ENCODE assay signal across 8 mouse cellular contexts in genomic region chr3:75557292-75557691, GRCm38 (mm10). TPM values are rescaled to one million over a fixed set of nuclear protein-coding genes. Genes with fewer than 3 reads are reported as not detected.
A peak's percentile ranks its signal among the peaks of the same experiment; 100 is the strongest.
DNase-seq lines count a peak whose midpoint lies in the region; ATAC-seq and TF ChIP-seq lines count a peak whose summit lies in the region.

TSS of gene Serpini1 (plus strand) at chr3:75557547.

- peak; percentile 96 for DNase-seq in midbrain, postnatal 0 days (ENCODE audit: low spot score)

- no peaks in the 10 kb centered on the region for H3K36me3 ChIP-seq in C2C12 (ENCODE audit: control insufficient read depth, insufficient read depth)
- no peaks in the 10 kb centered on the region for H3K36me3 ChIP-seq in heart, embryonic 11.5 days (ENCODE audit: control insufficient read depth, insufficient read depth, low read length)
- no peaks in the 10 kb centered on the region for H3K36me3 ChIP-seq in kidney, embryonic 15.5 days
- no peaks in the 10 kb centered on the region for H3K36me3 ChIP-seq in limb, embryonic 15.5 days
- no peaks in the 10 kb centered on the region for H3K36me3 ChIP-seq in midbrain, postnatal 0 days (ENCODE audit: insufficient read depth, low read length)
- no peaks in the 10 kb centered on the region for H3K36me3 ChIP-seq in stomach, embryonic 15.5 days

- no peaks in the 10 kb centered on the region for H3K9me3 ChIP-seq in heart, embryonic 11.5 days (replicated peaks; ENCODE audit: control insufficient read depth, low read length)
- no peaks in the 10 kb centered on the region for H3K9me3 ChIP-seq in kidney, embryonic 15.5 days (replicated peaks)
- H3K9me3 ChIP-seq in limb, embryonic 15.5 days, result no peaks in the 10 kb centered on the region
- H3K9me3 ChIP-seq in midbrain, postnatal 0 days (ENCODE audit: low read length), result no peaks in the 10 kb centered on the region
- no peaks in the 10 kb centered on the region for H3K9me3 ChIP-seq in stomach, embryonic 15.5 days

- H3K4me2 ChIP-seq in heart, embryonic 11.5 days, result peak within 1 kb of the TSS; percentile 85
- H3K4me2 ChIP-seq in kidney, embryonic 15.5 days, result peak within 1 kb of the TSS; percentile 66
- H3K4me2 ChIP-seq in limb, embryonic 15.5 days, result peak within 1 kb of the TSS; percentile 63
- peak within 1 kb of the TSS; percentile 70 for H3K4me2 ChIP-seq in midbrain, postnatal 0 days (ENCODE audit: low read depth, low read length, poor library complexity, severe bottlenecking)
- H3K4me2 ChIP-seq in stomach, embryonic 15.5 days, result peak within 1 kb of the TSS; percentile 76

- peak within 1 kb of the TSS; percentile 80 for H3ac ChIP-seq in C2C12 (ENCODE audit: control insufficient read depth, insufficient read length, low read depth)

- H3K9ac ChIP-seq in heart, embryonic 11.5 days (ENCODE audit: low read depth, low read length), result peak within 1 kb of the TSS; percentile 96
- peak within 1 kb of the TSS; percentile 83 for H3K9ac ChIP-seq in kidney, embryonic 15.5 days
- H3K9ac ChIP-seq in limb, embryonic 15.5 days, result peak within 1 kb of the TSS; percentile 91
- peak within 1 kb of the TSS; percentile 91 for H3K9ac ChIP-seq in midbrain, postnatal 0 days (replicated peaks; ENCODE audit: low read length, poor library complexity, severe bottlenecking)
- peak within 1 kb of the TSS; percentile 89 for H3K9ac ChIP-seq in stomach, embryonic 15.5 days

- WGBS in heart, embryonic 11.5 days (ENCODE audit: insufficient replicate concordance), result under 1% methylated on average over 19 of the region's 19 CpGs
- under 1% methylated on average over 19 of the region's 19 CpGs for WGBS in kidney, embryonic 15.5 days
- under 1% methylated on average over 19 of the region's 19 CpGs for WGBS in limb, embryonic 15.5 days
- 0% methylated on average over 19 of the region's 19 CpGs for WGBS in midbrain, postnatal 0 days
- WGBS in stomach, embryonic 15.5 days, result 0% methylated on average over 19 of the region's 19 CpGs

- peaks cover 4% of the 10 kb centered on the region; the same call in 1 of the 2 replicates for H3K4me1 ChIP-seq in bone marrow macrophage, adult 2 months (ENCODE audit: control insufficient read depth, insufficient read depth, low read length)
- 0 out of 2 replicates have a peak, but pooled peaks cover 3% of the 10 kb centered on the region for H3K4me1 ChIP-seq in heart, embryonic 11.5 days (ENCODE audit: control insufficient read depth, insufficient read depth, low read length)
- H3K4me1 ChIP-seq in kidney, embryonic 15.5 days, result peaks cover 10% of the 10 kb centered on the region; the same call in 1 of the 2 replicates
- H3K4me1 ChIP-seq in limb, embryonic 15.5 days, result peaks cover 4% of the 10 kb centered on the region; the same call in 1 of the 2 replicates
- peaks cover 5% of the 10 kb centered on the region; the same call in 1 of the 2 replicates for H3K4me1 ChIP-seq in midbrain, postnatal 0 days (ENCODE audit: insufficient read depth, low read length)
- 0 out of 2 replicates have a peak, but pooled peaks cover 7% of the 10 kb centered on the region for H3K4me1 ChIP-seq in stomach, embryonic 15.5 days

- peaks cover 43% of the 10 kb centered on the region for H3K79me2 ChIP-seq in C2C12 (ENCODE audit: control insufficient read depth, insufficient read depth)

- TF ChIP-seq CTCF in C2C12 (IDR thresholded peaks at IDR 0.05; ENCODE audit: control insufficient read depth, insufficient read depth, insufficient read length), result no peak
- no peak for TF ChIP-seq CTCF in bone marrow macrophage, adult 2 months (IDR thresholded peaks at IDR 0.05; ENCODE audit: low read depth, low read length)
- no peak for TF ChIP-seq CTCF in midbrain, postnatal 0 days (IDR thresholded peaks at IDR 0.05)

- peak within 1 kb of the TSS; percentile 51 for H3K27ac ChIP-seq in bone marrow macrophage, adult 2 months (ENCODE audit: insufficient read depth, low read depth, low read length)
- peak within 1 kb of the TSS; percentile 82 for H3K27ac ChIP-seq in heart, embryonic 11.5 days (ENCODE audit: low read depth, low read length)
- H3K27ac ChIP-seq in kidney, embryonic 15.5 days, result peak within 1 kb of the TSS; percentile 82
- peak within 1 kb of the TSS; percentile 86 for H3K27ac ChIP-seq in limb, embryonic 15.5 days
- H3K27ac ChIP-seq in midbrain, postnatal 0 days (ENCODE audit: low read depth, low read length), result peak within 1 kb of the TSS; percentile 79
- peak within 1 kb of the TSS; percentile 82 for H3K27ac ChIP-seq in stomach, embryonic 15.5 days

- no peak for TF ChIP-seq POLR2A in bone marrow macrophage, adult 2 months (IDR thresholded peaks at IDR 0.05; ENCODE audit: borderline replicate concordance, low read depth, low read length)

- no peaks in the 10 kb centered on the region for H3K27me3 ChIP-seq in C2C12 (ENCODE audit: control insufficient read depth, insufficient read depth, insufficient read length)
- H3K27me3 ChIP-seq in heart, embryonic 11.5 days (ENCODE audit: control insufficient read depth, insufficient read depth, low read length), result no peaks in the 10 kb centered on the region
- no peaks in the 10 kb centered on the region for H3K27me3 ChIP-seq in kidney, embryonic 15.5 days
- H3K27me3 ChIP-seq in limb, embryonic 15.5 days, result no peaks in the 10 kb centered on the region
- H3K27me3 ChIP-seq in midbrain, postnatal 0 days (ENCODE audit: insufficient read depth, low read length), result no peaks in the 10 kb centered on the region
- H3K27me3 ChIP-seq in stomach, embryonic 15.5 days (replicated peaks), result no peaks in the 10 kb centered on the region

- peak; percentile 87 for ATAC-seq in erythroblast, adult 5-6 weeks (replicated peaks; ENCODE audit: low FRiP score, poor library complexity, severe bottlenecking)
- peak; percentile 92 for ATAC-seq in heart, embryonic 11.5 days (replicated peaks; ENCODE audit: insufficient number of reproducible peaks, low FRiP score, low TSS enrichment)
- ATAC-seq in kidney, embryonic 15.5 days (replicated peaks; ENCODE audit: low FRiP score), result peak; percentile 96
- ATAC-seq in limb, embryonic 15.5 days (ENCODE audit: insufficient number of reproducible peaks, low FRiP score, low TSS enrichment, low read depth), result peak; percentile 92
- ATAC-seq in midbrain, postnatal 0 days (ENCODE audit: low FRiP score), result peak; percentile 95
- peak; percentile 93 for ATAC-seq in stomach, embryonic 15.5 days (ENCODE audit: insufficient read depth, low FRiP score, low read depth)

- H3K79me3 ChIP-seq in C2C12 (ENCODE audit: low read depth), result peaks cover 38% of the 10 kb centered on the region

- peak within 1 kb of the TSS; percentile 91 for H3K4me3 ChIP-seq in C2C12 (ENCODE audit: insufficient read depth, poor library complexity, severe bottlenecking)
- peak within 1 kb of the TSS; percentile 81 for H3K4me3 ChIP-seq in bone marrow macrophage, adult 2 months (ENCODE audit: insufficient read depth, low read length)
- peak within 1 kb of the TSS; percentile 96 for H3K4me3 ChIP-seq in heart, embryonic 11.5 days (ENCODE audit: low read depth, low read length)
- H3K4me3 ChIP-seq in kidney, embryonic 15.5 days (replicated peaks), result peak within 1 kb of the TSS; percentile 71
- H3K4me3 ChIP-seq in limb, embryonic 15.5 days, result peak within 1 kb of the TSS; percentile 94
- H3K4me3 ChIP-seq in midbrain, postnatal 0 days (ENCODE audit: low read depth, low read length), result peak within 1 kb of the TSS; percentile 84
- H3K4me3 ChIP-seq in stomach, embryonic 15.5 days (replicated peaks), result peak within 1 kb of the TSS; percentile 76

TF ChIP-seq in C2C12, 6 proteins besides CTCF, POLR2A, EP300 and RAD21:
- TF ChIP-seq CEBPB (IDR thresholded peaks at IDR 0.05; ENCODE audit: low read depth) (no peak), MYOD1 (IDR thresholded peaks at IDR 0.05; ENCODE audit: control insufficient read depth, insufficient read length, low read depth) (no peak), USF1 (IDR thresholded peaks at IDR 0.05; ENCODE audit: low read depth) (no peak), FOSL1 (IDR thresholded peaks at IDR 0.05; ENCODE audit: insufficient read depth, low read length, poor library complexity, severe bottlenecking) (no peak), MYOG (IDR thresholded peaks at IDR 0.05; ENCODE audit: control insufficient read depth, extremely low read depth, insufficient read length) (no peak), MAX (IDR thresholded peaks at IDR 0.05) (no peak)

RNA-seq across cellular contexts. Expression of gene Serpini1, which starts in this region (rescaled TPM):
- polyA plus RNA-seq in C2C12 (2012; fragmentation: generic; extraction: Trizol), result 0.11 TPM
- 0.60 and 0.80 TPM in 2 replicates for polyA plus RNA-seq in bone marrow macrophage, adult 2 months (2012; ENCODE audit: insufficient read depth, insufficient read length, missing spikeins)
- total RNA-seq in erythroblast, adult 5-6 weeks (2015; ENCODE audit: low replicate concordance), result 1.2 and 2.3 TPM in 2 replicates
- 0.26 and 0.28 TPM in 2 replicates for total RNA-seq in erythroblast, adult 5-6 weeks (2017; ENCODE audit: low replicate concordance)
- polyA plus RNA-seq in heart, embryonic 11.5 days (2014; fragmentation: Nextera tagmentation; extraction: Ambion mirVana), result 1.0 and 2.3 TPM in 2 replicates
- 5.7 and 7.9 TPM in 2 replicates for polyA plus RNA-seq in kidney, embryonic 15.5 days (2015; fragmentation: Nextera tagmentation; extraction: Ambion mirVana)
- 5.0 and 5.3 TPM in 2 replicates for polyA plus RNA-seq in limb, embryonic 15.5 days (2015; fragmentation: Nextera tagmentation; extraction: Ambion mirVana)
- total RNA-seq in midbrain, postnatal 0 days (2014; rRNA removed), result 102 and 123 TPM in 2 replicates
- polyA plus RNA-seq in midbrain, postnatal 0 days (2015; fragmentation: Nextera tagmentation; extraction: Ambion mirVana), result 142 and 152 TPM in 2 replicates
- polyA plus RNA-seq in stomach, embryonic 15.5 days (2015; fragmentation: Nextera tagmentation; extraction: Ambion mirVana), result 20.7 and 29.0 TPM in 2 replicates

Comparison
In these comparisons a context has a peak if more than half of its experiments do, and no peak if none do; other contexts are left out.
1. Peak in every context shown above with its lines: DNase-seq, ATAC-seq, H3K4me3 ChIP-seq and H3K27ac ChIP-seq.
2. RNA of gene Serpini1 (total RNA-seq): 102 to 123 TPM in midbrain, postnatal 0 days; 0.26 to 2.3 TPM in erythroblast, adult 5-6 weeks; every median in the first group is over 10 times any median in the second.